Mouse (Mus musculus) intestine, embryonic 14.5 days (tissue): ENCODE results near the gene Nav2. TPM values are rescaled to one million over a fixed set of nuclear protein-coding genes. Genes with fewer than 3 reads are reported as not detected.

ENCODE experiments used
- ATAC-seq: fragments of 200-750 bp; cut with Nextera tagmentation; replicated peaks from 2 replicates; pipeline ENCODE4 v1.8.0; 2017; ENCODE audit warnings: low read depth, moderate number of reproducible peaks, moderate TSS enrichment, moderate library complexity; ENCODE audit not compliant: low FRiP score, low TSS enrichment
- DNase-seq: peaks from one replicate; pipeline ENCODE4 v3.0.0-alpha.2; 2018; ENCODE audit warnings: low spot score
- H3K27ac ChIP-seq: fragments of 300-500 bp; sonication (generic); 2 replicates; pipeline ENCODE4 v1.5.1; 2014; ENCODE audit warnings: low read depth, mild to moderate bottlenecking, control low read depth
- H3K27me3 ChIP-seq: fragments of 300-500 bp; sonication (generic); replicated peaks from 2 replicates; pipeline ENCODE4 v1.6.1; 2014; ENCODE audit warnings: low read length, control low read depth; ENCODE audit not compliant: control insufficient read depth, insufficient read depth
- H3K36me3 ChIP-seq: fragments of 300-500 bp; sonication (generic); 2 replicates; pipeline ENCODE4 v1.6.1; 2014; ENCODE audit warnings: low read length, control low read depth; ENCODE audit not compliant: control insufficient read depth, insufficient read depth
- H3K4me1 ChIP-seq: fragments of 300-500 bp; sonication (generic); replicated peaks from 2 replicates; pipeline ENCODE4 v1.6.1; 2014; ENCODE audit warnings: low read length, control low read depth, mixed read lengths; ENCODE audit not compliant: control insufficient read depth, insufficient read depth
- H3K4me2 ChIP-seq: fragments of 300-500 bp; sonication (generic); 2 replicates; pipeline ENCODE4 v1.6.1; 2014; ENCODE audit warnings: low read length
- H3K4me3 ChIP-seq: fragments of 300-500 bp; sonication (generic); 2 replicates; pipeline ENCODE4 v1.5.1; 2014; ENCODE audit warnings: low read depth, low read length, control low read depth, mixed read lengths
- H3K9ac ChIP-seq: fragments of 300-500 bp; sonication (generic); 2 replicates; pipeline ENCODE4 v1.6.1; 2014; ENCODE audit warnings: mild to moderate bottlenecking, low read length
- H3K9me3 ChIP-seq: fragments of 300-500 bp; sonication (generic); 2 replicates; pipeline ENCODE4 v1.6.1; 2016; ENCODE audit warnings: low read length, control low read depth; ENCODE audit not compliant: control insufficient read depth
- WGBS: fragments of 180-500 bp; shearing (Covaris S2); extraction: QIAGEN DNeasy Blood & Tissue Kit; methylation state at CpG from one replicate; pipeline ENCODE4 v1.1.7; 2014; 5-methylcytosine and 5-hydroxymethylcytosine counted together
- polyA plus RNA-seq: library from polyadenylated mRNA; unstranded; fragments of >200 nt; fragmentation: Nextera tagmentation; extraction: Ambion mirVana; gene quantifications from 2 replicates; pipeline ENCODE4 v1.2.1, GENCODE M21; 2014

Gene Nav2
- polyA plus RNA-seq, 1 experiment from 2014 or later, result 31.5 TPM

GRCm38 (mm10) chr7:48995701-48996100 is 87.2 kb downstream of the Nav2 start:
- Histone ChIP-seq H3K27me3 (0 out of 2 replicates have a peak, but pooled peaks cover 2% of the 10 kb centered on the region), H3K4me3 (no peak overlapping the region), H3K27ac (no peak overlapping the region), H3K9me3 (no peaks in the 10 kb centered on the region), H3K4me2 (no peak overlapping the region), H3K9ac (no peak overlapping the region), H3K4me1 (no peaks in the 10 kb centered on the region; the same call in 1 of the 2 replicates), H3K36me3 (no peaks in the 10 kb centered on the region)
- DNase-seq (no peak), ATAC-seq (no peak)
- 79% methylated on average over 8 of the region's 8 CpGs for WGBS

GRCm38 (mm10) chr7:48996829-48997228 is 88.3 kb downstream of the Nav2 start:
- Histone ChIP-seq H3K4me2 (no peak overlapping the region), H3K9ac (no peak overlapping the region), H3K36me3 (no peaks in the 10 kb centered on the region), H3K27ac (no peak overlapping the region), H3K4me1 (no peaks in the 10 kb centered on the region; the same call in 1 of the 2 replicates), H3K4me3 (no peak overlapping the region), H3K9me3 (no peaks in the 10 kb centered on the region), H3K27me3 (0 out of 2 replicates have a peak, but pooled peaks cover 2% of the 10 kb centered on the region)
- no peak for ATAC-seq
- 64% methylated on average over 5 of the region's 5 CpGs for WGBS
- DNase-seq, result no peak

GRCm38 (mm10) chr7:48998097-48998496 is 89.6 kb downstream of the Nav2 start:
- Histone ChIP-seq H3K9me3 (no peaks in the 10 kb centered on the region), H3K27ac (no peak overlapping the region), H3K9ac (no peak overlapping the region), H3K36me3 (no peaks in the 10 kb centered on the region), H3K4me2 (no peak overlapping the region), H3K27me3 (0 out of 2 replicates have a peak, but pooled peaks cover 2% of the 10 kb centered on the region), H3K4me3 (no peak overlapping the region), H3K4me1 (no peaks in the 10 kb centered on the region; the same call in 1 of the 2 replicates)
- no peak for ATAC-seq
- WGBS, result 84% methylated on average over 8 of the region's 8 CpGs
- DNase-seq, result no peak

DNA sequence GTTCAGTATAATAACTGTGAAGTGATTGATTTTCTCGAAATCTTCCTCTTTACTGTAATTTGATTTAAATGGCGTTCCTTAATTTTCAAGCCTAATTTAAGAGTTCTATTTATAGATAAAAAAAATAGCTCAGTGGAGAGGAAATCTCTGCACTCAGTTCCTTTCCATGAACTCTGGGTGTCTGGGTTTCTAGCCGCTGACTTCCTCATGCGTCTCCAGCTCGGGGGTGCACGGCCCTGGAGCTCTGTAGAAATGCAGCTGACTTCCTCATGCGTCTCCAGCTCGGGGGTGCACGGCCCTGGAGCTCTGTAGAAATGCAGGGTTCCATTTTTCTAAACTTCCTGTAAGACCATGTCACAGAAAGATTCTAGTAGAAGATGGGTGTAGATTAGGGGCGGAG is 90.1 kb downstream of the Nav2 start:
- Histone ChIP-seq H3K36me3 (no peaks in the 10 kb centered on the region), H3K4me2 (no peak overlapping the region), H3K4me1 (no peaks in the 10 kb centered on the region; the same call in 1 of the 2 replicates), H3K27me3 (0 out of 2 replicates have a peak, but pooled peaks cover 2% of the 10 kb centered on the region), H3K27ac (no peak overlapping the region), H3K9ac (no peak overlapping the region), H3K4me3 (no peak overlapping the region), H3K9me3 (no peaks in the 10 kb centered on the region)
- no peak for DNase-seq
- ATAC-seq, result no peak
- WGBS, result 53% methylated on average over 10 of the region's 10 CpGs

GRCm38 (mm10) chr7:49000816-49001215 is 92.3 kb downstream of the Nav2 start:
- Histone ChIP-seq H3K4me1 (no peaks in the 10 kb centered on the region; the same call in 1 of the 2 replicates), H3K9me3 (no peaks in the 10 kb centered on the region), H3K36me3 (no peaks in the 10 kb centered on the region), H3K9ac (no peak overlapping the region), H3K27ac (no peak overlapping the region), H3K4me3 (no peak overlapping the region), H3K4me2 (no peak overlapping the region), H3K27me3 (no peaks in the 10 kb centered on the region)
- WGBS, result 76% methylated on average over 3 of the region's 3 CpGs
- DNase-seq (no peak), ATAC-seq (no peak)

DNA sequence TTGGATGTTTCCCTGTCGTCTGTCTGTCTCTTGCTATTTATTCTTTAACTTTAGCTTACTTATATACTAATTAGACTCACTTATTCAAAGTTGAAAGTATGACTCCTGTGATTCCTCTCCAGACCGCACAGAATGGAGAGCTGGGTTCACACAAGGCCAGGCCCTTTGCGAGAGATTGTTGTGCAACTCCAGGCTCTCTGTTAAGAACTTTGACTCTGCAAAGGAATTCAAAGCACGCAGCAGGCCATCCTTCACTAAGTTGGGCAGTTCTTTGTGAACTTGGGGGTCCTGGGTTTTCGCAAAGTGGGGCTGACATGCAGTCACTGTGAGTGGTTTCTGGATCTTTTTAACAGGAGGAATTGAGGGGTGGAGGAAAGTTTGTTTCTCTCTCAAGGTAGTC is 95.9 kb downstream of the Nav2 start:
- Histone ChIP-seq H3K27me3 (no peaks in the 10 kb centered on the region), H3K9me3 (no peaks in the 10 kb centered on the region), H3K4me3 (no peak overlapping the region), H3K4me2 (no peak overlapping the region), H3K36me3 (no peaks in the 10 kb centered on the region), H3K4me1 (no peaks in the 10 kb centered on the region; the same call in 1 of the 2 replicates), H3K9ac (no peak overlapping the region), H3K27ac (no peak overlapping the region)
- no peak for DNase-seq
- 36% methylated on average over 5 of the region's 5 CpGs for WGBS
- ATAC-seq, result no peak

GRCm38 (mm10) chr7:49006886-49007285 is 98.4 kb downstream of the Nav2 start:
- no peaks in the 10 kb centered on the region for H3K27me3 ChIP-seq
- ATAC-seq (no peak), DNase-seq (no peak)
- H3K9me3 ChIP-seq, result no peaks in the 10 kb centered on the region
- no peak overlapping the region for H3K4me2 ChIP-seq
- H3K9ac ChIP-seq, result no peak overlapping the region
- H3K36me3 ChIP-seq, result no peaks in the 10 kb centered on the region
- whole genome bisulfite sequencing, result 25% methylated on average over 7 of the region's 7 CpGs
- H3K4me3 ChIP-seq, result no peak overlapping the region
- 0 out of 2 replicates have a peak overlapping the region, but pooled peaks have one; percentile 11 for H3K27ac ChIP-seq
- no peaks in the 10 kb centered on the region; the same call in 1 of the 2 replicates for H3K4me1 ChIP-seq

- no peaks in the 10 kb centered on the region for H3K9me3 ChIP-seq
- ATAC-seq (no peak), DNase-seq (no peak)
- H3K9ac ChIP-seq, result no peak overlapping the region
- no peaks in the 10 kb centered on the region; the same call in 1 of the 2 replicates for H3K4me1 ChIP-seq
- H3K4me2 ChIP-seq, result no peak overlapping the region
- no peak overlapping the region for H3K4me3 ChIP-seq
- 93% methylated on average over 6 of the region's 6 CpGs for WGBS
- H3K36me3 ChIP-seq, result no peaks in the 10 kb centered on the region
- H3K27ac ChIP-seq, result no peak overlapping the region
- H3K27me3 ChIP-seq, result no peaks in the 10 kb centered on the region
These were observed 102.2 kb downstream of the Nav2 start for GRCm38 (mm10) chr7:49010739-49011138.

DNA sequence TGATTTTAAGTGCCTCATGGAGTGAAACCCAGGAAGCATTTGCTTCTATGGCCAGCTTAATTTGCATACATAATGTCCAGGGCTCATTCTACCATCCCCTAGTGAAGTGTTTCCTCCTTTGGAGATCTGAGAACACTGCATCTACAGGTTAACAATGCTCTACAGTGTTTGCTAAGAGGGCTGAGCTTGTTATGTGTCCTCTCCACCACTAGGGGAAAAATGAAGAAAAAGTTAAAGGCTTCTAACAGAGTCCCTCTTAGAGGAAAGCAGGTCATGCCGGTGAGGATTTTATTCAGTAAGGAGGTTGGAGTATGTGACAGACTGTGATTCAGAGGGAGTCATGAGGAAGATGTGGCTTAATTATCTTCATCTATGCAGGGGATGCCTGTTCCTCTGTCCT is 103.5 kb downstream of the Nav2 start:
- no peak overlapping the region for H3K4me3 ChIP-seq
- no peaks in the 10 kb centered on the region for H3K36me3 ChIP-seq
- no peak for ATAC-seq
- H3K9ac ChIP-seq, result no peak overlapping the region
- 65% methylated on average over 1 of the region's 1 CpGs for WGBS
- H3K27ac ChIP-seq, result no peak overlapping the region
- H3K9me3 ChIP-seq, result no peaks in the 10 kb centered on the region
- no peak overlapping the region for H3K4me2 ChIP-seq
- H3K27me3 ChIP-seq, result no peaks in the 10 kb centered on the region
- no peak for DNase-seq
- H3K4me1 ChIP-seq, result no peaks in the 10 kb centered on the region; the same call in 1 of the 2 replicates
